Mouse (Mus musculus) retina, postnatal 7 days (tissue): ENCODE results near the gene Rbm17.

Experiments used
- DNase-seq: peaks from one replicate; pipeline ENCODE4 v3.0.0-alpha.2; 2012; ENCODE audit warnings: low read depth, low spot score

The Rbm17 gene

DNA sequence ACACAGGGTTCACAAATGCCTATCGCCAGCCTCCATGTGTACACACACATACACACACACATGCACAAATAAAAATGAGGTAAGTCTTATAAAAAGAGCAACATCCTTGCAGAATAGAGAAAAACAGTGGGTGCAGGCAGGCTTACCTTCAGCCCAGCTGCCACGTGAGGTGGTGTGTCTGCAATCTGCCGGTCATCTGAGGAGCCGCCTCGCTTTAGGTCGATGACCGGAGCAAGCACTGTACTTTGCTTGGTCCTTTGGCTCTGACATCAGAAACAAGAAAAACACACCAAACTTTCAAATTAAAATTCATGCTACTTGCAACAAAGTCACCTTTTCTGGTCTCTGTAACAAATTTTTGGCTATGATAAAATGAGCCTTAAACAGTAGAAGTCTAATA lies 6.0 kb downstream of the Rbm17 start:
- no peak for DNase-seq

GRCm38 (mm10) chr2:11596690-11597089 lies 7.3 kb downstream of the Rbm17 start:
- no peak for DNase-seq

DNA sequence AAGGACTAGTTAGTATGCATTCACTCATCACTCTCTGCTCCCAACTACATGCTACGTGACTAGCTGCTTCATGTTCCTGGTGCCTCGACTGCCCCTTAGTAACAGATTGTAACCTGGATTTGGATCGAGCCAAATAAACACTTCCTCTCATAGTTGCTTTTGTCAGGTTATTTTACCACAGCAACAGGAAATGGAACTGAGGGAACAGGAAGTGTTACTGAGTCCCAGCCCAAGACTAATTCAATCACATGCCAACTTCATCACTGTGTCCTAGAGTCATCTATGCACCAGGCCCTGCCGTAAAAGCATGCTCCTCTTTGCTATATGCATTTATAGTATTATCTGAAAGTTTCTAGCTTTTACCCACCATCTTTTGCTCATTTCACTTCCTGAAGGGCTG lies 16.0 kb downstream of the Rbm17 start:
- no peak for DNase-seq

GRCm38 (mm10) chr2:11579399-11579798 lies 24.6 kb downstream of the Rbm17 start:
- no peak for DNase-seq

DNA sequence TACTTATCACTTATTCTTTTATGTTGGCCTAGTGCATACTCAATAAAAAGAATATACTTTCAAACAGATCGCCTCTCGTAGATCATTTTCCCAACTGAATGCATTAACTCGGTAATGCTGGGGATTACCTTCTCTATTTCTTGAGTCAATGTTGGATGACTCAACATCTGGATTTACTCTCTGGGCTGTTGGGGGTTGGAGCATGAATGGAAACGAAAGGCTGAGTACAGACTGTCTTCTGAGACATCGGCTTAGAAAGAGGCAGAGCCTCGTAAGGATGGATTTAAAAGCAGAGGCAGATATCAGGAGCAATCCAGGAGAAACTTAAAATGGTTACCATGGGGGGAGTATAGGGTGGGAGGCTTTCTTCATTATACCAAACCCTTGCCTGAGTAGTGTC lies 25.8 kb downstream of the Rbm17 start:
- DNase-seq, result no peak

DNA sequence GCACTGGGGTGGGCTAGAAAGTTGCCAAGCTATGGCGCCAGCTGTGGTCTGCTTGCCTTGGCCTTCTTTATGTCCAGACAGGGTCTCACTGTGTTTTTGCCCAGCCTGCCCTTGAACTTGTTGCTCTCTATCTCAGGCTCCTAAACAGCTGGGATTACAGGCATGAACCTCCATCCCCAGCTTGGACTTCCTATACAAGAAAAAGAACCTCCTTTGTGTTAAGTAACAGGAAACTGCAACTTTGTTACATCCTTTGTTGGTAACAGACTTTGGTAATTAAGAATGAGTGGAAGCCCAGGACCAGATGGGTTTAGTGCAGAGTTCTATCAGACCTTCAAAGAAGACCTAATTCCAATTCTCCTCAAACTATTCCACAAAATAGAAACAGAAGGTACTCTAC lies 30.3 kb downstream of the Rbm17 start:
- no peak for DNase-seq

- DNase-seq, result no peak
Measured at GRCm38 (mm10) chr2:11571004-11571535, 32.9 kb downstream of the Rbm17 start.

GRCm38 (mm10) chr2:11568471-11568870 lies 35.5 kb downstream of the Rbm17 start:
- DNase-seq, result no peak

DNA sequence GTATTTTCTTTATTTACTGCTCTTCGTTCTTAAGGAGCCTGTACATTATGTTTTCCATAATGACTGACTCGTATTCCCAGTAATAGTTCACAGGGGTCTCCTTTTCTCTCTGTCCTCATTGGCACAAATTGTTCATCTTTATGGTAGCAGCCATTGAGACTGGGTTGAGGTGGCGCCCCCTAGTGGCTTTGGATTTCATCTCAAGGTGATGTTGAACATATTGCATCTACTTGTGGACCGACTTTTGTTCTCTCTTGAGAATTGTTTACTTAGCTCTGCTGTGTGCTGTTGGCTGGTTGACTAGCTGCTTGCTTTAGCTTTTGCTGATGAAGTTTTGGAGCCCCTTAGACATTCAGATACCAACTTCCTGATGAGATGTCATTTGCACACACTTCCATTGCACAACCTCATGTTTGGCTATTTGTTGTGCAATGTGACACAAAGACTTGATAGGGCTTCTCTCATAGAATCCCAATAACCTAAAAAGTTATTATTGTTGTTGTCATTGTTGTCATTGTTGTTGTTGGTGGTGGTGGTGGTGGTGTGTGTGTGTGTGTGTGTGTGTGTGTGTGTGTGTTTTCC lies 36.1 kb downstream of the Rbm17 start:
- DNase-seq, result no peak

GRCm38 (mm10) chr2:11566898-11567297 lies 37.1 kb downstream of the Rbm17 start:
- no peak for DNase-seq

DNA sequence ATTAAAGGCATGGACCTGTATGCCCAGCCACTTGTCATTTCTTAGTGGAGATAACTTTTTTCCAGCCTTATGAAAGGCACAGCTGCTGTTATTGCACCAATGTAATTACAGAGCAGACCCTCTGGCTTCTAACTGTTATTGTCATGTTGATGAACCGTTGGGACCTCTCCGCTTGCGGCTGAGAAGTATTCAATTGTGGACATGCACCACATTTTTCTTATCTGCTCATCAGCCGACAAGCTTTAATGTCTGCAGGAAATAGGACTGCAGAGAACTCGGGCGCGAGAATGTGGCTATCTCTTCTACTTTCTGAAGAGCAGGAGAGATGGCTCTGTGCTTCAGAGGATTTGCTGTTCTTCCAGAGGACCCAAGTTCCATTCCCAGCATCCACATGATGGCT lies 37.7 kb downstream of the Rbm17 start:
- no peak for DNase-seq

DNA sequence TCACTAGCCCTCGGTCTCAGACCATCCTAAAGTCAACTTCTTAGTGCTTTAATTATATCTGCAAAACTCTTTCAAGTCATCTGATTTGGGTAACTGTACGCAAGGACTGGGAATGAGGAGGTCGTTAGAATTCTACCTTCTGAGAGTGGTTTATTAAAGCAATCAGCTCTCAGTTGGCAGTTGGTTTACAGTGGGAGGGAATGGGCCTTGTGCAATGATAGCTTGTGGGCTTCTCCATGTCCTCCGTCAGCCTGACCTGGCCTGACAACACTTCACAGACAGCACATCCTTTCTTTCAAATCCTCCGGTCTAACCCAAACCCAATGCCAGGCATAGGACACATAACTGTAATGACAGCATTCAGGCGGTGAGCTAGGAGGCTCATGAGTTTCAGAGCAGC lies 39.2 kb downstream of the Rbm17 start:
- DNase-seq, result no peak

- no peak for DNase-seq
Measured at GRCm38 (mm10) chr2:11563256-11563655, 40.7 kb downstream of the Rbm17 start.

GRCm38 (mm10) chr2:11558654-11559053 lies 45.3 kb downstream of the Rbm17 start:
- no peak for DNase-seq

DNA sequence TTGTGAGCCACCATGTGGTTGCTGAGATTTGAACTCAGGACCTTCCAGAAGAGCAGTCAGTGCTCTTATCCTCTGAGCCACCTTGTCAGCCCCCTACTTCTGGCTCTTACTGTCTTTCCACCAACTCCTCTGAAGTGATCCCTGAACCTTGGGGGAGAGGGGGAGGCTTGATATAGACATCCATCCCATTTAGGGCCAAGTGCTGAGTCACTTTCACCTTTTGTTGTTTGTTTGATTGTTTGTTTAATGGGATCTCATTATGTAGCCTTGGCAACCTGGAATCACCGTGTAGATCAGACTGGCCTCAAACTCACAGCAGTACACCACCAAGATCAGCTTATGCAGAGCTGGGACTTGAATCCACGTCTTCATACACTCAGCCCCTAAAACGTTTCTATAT lies 46.7 kb downstream of the Rbm17 start:
- DNase-seq, result no peak

GRCm38 (mm10) chr2:11555316-11555715 lies 48.6 kb downstream of the Rbm17 start:
- DNase-seq, result no peak

GRCm38 (mm10) chr2:11553471-11554400 lies 50.2 kb downstream of the Rbm17 start, which contains the start of gene Pfkfb3:
Pfkfb3 (minus strand) TSS chr2:11554077.
- no peak for DNase-seq

GRCm38 (mm10) chr2:11552966-11553451 lies 50.9 kb downstream of the Rbm17 start:
- DNase-seq, result no peak

GRCm38 (mm10) chr2:11552297-11552821 lies 51.6 kb downstream of the Rbm17 start:
- DNase-seq, result no peak

DNA sequence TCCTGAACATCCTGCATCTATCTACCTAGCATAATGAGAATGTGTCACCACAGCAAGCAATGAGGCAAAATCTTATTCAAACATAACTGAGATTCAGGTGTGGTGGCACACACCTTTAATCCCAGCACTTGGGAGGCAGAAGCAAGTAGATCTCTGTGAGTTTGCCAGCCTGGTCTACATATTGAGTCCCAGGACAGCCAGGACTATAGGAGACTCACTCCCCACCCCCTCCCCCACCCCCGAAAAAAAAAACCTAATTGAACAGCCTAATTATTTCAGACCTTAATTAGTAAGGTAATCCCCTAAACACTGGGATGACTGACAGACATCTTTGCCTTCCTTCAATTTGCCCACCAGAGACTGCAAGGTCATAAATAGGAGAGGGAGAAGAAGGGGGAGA lies 52.2 kb downstream of the Rbm17 start:
- no peak for DNase-seq

DNA sequence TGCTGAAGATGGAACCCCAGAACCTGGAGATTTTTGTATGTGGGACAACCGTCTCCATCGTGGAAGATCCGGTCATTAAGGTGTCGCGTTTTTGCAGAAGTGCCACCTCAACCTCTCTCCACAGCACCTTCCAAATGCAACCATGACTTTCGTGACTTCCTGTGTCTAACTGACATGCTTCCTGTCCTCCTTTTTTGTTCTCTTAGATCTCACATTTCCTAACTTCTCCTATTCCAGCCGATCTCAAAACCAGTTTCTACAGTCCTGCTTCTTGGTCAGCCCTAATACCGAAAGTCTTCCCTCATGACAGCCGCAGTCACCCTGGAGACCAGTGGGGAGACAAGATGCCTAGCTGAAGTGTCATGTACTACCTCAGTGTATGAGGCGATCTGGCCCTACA lies 55.4 kb downstream of the Rbm17 start:
- DNase-seq, result no peak

DNA sequence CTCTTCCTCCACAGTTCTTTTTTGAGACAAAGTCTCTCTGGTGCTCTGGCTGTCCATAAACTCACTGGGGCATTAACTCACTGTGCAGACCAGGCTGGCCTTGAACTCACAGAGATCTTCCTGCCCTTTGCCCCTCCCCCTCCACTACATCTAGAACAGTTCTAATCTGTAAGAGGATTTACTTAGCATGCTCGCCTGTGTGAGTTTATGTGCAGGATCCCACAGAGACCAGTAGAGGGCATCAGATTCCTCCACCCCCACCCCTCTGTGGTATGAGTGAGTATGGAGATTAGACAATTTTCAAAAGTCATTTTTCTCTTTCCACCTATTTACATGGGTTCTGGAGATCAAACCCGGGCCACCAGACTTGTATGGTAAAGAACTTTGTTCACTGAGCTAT lies 56.3 kb downstream of the Rbm17 start:
- no peak for DNase-seq
